Mouse (Mus musculus) cerebellum, adult 11 months (tissue): ENCODE results near the gene Mindy2.

Experiments
- DNase-seq: peaks from one replicate; pipeline ENCODE4 v3.0.0; 2022

Mindy2 gene

GRCm38 (mm10) chr9:70657013-70657967, at the start of gene Mindy2:
Mindy2 (minus strand) TSS chr9:70657174.
- DNase-seq: peak; percentile 99

DNA sequence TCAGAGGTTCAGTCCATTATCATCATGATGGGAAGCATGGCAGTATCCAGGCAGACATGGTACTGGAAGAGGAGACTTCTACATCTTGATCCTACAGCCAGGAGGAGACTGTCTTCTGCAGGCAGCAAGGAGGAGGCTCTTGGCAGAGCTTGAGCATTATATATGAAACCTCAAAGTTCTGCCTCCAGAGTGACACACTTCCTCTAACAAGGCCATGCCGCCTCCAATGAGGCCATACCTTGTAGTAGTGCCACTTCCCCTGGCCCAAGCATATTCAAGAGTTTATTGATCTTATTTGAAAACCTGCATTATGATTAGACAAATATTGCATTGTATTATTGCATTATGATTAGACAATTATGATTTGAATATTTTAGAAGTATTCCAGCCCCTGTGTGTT, 49.5 kb upstream of the Mindy2 start:
- no peak for DNase-seq

- DNase-seq: no peak
These were observed 46.7 kb upstream of the Mindy2 start for GRCm38 (mm10) chr9:70703597-70704203.

- no peak for DNase-seq
These were observed 41.1 kb upstream of the Mindy2 start for GRCm38 (mm10) chr9:70698090-70698489.

GRCm38 (mm10) chr9:70695723-70696122, 38.7 kb upstream of the Mindy2 start:
- DNase-seq: no peak

GRCm38 (mm10) chr9:70691772-70692693, 35.1 kb upstream of the Mindy2 start:
- DNase-seq: no peak

- DNase-seq: no peak
These were observed 33.6 kb upstream of the Mindy2 start for GRCm38 (mm10) chr9:70690579-70690978.

- no peak for DNase-seq
These were observed 33.0 kb upstream of the Mindy2 start for GRCm38 (mm10) chr9:70689926-70690325.

- DNase-seq: no peak
These were observed 31.5 kb upstream of the Mindy2 start for GRCm38 (mm10) chr9:70688301-70688968.

GRCm38 (mm10) chr9:70682202-70682601, 25.2 kb upstream of the Mindy2 start:
- DNase-seq: no peak

- peak; percentile 59 for DNase-seq
These were observed 22.4 kb upstream of the Mindy2 start for GRCm38 (mm10) chr9:70679132-70680091.

GRCm38 (mm10) chr9:70678682-70679131, 21.7 kb upstream of the Mindy2 start, which contains the start of gene Adam10:
Adam10 (plus strand) TSS chr9:70678997.
- DNase-seq: peak; percentile 99

GRCm38 (mm10) chr9:70675961-70676360, 19.0 kb upstream of the Mindy2 start:
- DNase-seq: no peak

DNA sequence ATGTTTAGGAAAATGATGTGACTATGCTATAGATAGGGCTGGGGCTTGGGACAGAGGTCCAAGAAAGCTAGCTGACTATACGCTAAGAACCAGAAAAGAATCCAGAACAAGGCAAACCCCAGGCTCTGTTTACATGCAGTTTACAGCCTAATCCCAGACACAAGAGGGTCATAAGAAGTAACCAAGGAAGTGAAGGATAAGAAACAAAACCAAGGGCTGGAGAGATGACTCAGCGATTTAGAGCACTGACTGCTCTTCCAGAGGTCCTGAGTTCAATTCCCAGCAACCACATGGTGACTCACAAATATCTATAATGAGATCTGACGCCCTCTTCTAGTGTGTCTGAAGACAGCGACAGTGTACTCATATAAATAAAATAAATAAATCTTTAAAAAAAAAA, 18.1 kb upstream of the Mindy2 start:
- no peak for DNase-seq

GRCm38 (mm10) chr9:70673656-70674055, 16.7 kb upstream of the Mindy2 start:
- no peak for DNase-seq

DNA sequence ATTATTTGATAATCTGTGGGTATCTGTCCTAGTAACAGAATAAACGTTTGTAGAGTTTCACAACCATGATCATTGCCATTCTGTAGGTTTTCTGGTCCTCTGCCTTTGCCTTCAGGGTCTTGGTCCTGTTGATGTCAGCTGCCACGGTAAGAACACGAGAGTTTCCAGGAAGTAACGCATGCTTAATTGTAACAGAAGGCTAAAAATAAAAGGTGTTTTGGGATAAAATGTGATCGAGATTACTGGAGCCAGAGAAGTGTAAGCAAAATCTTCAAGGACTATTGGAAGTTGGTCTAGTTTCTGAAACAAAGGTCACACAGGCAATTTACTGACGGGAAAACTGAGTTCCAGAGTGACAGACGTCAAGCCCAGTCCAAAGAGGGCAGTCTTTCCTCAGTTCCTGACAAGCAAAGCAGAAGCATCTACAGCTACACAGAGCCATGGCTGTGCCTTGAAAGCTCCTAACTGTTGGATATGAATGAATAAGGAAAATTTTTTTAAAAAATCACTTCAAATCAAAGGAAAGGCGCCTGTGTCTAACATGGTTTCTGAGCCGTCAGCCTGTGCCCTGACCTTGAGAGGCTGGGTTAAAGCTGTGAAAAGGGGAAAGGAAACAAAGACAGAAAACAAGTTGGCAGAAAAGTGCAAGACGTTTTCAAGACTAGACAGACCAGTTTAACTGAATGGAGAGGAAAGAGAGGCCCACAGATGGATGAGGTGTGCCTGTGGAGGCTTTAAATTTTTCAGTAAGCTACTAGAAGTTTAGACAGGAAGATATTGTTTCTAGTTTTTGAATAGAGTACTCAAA, 15.0 kb upstream of the Mindy2 start:
- no peak for DNase-seq

DNA sequence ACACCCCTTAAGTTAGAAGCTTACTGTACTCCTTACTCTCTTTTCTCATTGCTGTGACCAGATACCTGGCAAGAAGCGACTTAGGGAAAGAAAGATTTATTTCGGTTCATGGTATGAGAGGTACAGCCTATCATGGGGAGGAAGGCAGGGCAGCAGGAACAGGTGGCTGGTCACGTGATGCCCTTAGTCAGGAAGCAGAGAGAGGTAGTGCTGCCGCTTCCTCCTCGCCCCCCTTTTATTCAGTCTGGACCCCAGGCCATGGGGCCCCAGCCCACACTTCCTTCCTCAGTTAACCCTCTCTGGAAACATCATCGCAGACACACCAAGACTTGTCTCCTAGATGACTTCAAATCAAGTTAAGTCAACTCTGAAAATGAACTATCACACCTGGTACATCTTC, 14.3 kb upstream of the Mindy2 start:
- no peak for DNase-seq

GRCm38 (mm10) chr9:70670381-70670780, 13.4 kb upstream of the Mindy2 start:
- no peak for DNase-seq

- no peak for DNase-seq
These were observed 12.2 kb upstream of the Mindy2 start for GRCm38 (mm10) chr9:70669197-70669596.

DNA sequence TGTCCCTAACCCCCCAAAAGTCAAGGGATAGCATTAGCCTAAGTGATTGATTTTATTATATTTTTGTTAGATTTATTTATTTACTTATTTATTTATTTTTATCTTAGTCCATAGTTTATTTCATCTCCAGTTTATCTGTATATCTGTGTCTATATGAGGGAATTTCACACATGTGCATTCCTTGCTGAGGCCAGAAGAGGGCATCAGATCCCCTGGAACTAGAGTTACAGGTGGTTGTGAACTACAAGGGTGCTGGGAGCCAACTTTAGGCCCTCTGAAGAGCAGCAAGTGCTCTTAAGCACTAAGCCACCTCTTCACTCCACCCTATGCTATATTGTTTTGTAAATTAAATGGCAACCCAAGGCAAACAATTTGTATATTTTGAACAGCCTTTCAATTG, 11.1 kb upstream of the Mindy2 start:
- no peak for DNase-seq
